Comparison of ENCODE assay signal across 1 mouse cellular context in genomic region chr11:32697695-32698094, GRCm38 (mm10).
TF ChIP-seq lines count a peak whose summit lies in the region.

No protein-coding gene starts in this region.

TF ChIP-seq in MEL, 35 proteins besides CTCF, POLR2A, EP300 and RAD21 (continued from another document):
- TF ChIP-seq JUND (IDR thresholded peaks at IDR 0.05; ENCODE audit: low read depth, low read length), result no peak
- no peak for TF ChIP-seq MAFK (IDR thresholded peaks at IDR 0.05; ENCODE audit: borderline replicate concordance, low read depth, low read length)
- TF ChIP-seq KAT2A (conservative IDR thresholded peaks at IDR 0.05; ENCODE audit: low read depth, low read length), result no peak
- no peak for TF ChIP-seq ZC3H11A (IDR thresholded peaks at IDR 0.05; ENCODE audit: low read depth, low read length)
- no peak for TF ChIP-seq SMC3 (IDR thresholded peaks at IDR 0.05; ENCODE audit: low read depth, low read length)
- no peak for TF ChIP-seq CHD2 (IDR thresholded peaks at IDR 0.05; ENCODE audit: low read length)
- no peak for TF ChIP-seq MYB (IDR thresholded peaks at IDR 0.05; ENCODE audit: low read depth, low read length)
- TF ChIP-seq ETS1 (IDR thresholded peaks at IDR 0.05; ENCODE audit: low read depth, low read length), result 0 out of 2 replicates have a peak, but pooled peaks have one; percentile 30
- no peak for TF ChIP-seq POLR2AphosphoS2 (IDR thresholded peaks at IDR 0.05; ENCODE audit: low read length)
- no peak for TF ChIP-seq NELFE (IDR thresholded peaks at IDR 0.05; ENCODE audit: low read depth, low read length)
- no peak for TF ChIP-seq TBP (IDR thresholded peaks at IDR 0.05; ENCODE audit: low read depth, low read length)
- TF ChIP-seq CHD1 (IDR thresholded peaks at IDR 0.05; ENCODE audit: low read depth, low read length), result no peak
